Mouse (Mus musculus) embryonic facial prominence, embryonic 11.5 days (tissue): ENCODE results near the gene Pitpnc1. TPM values are rescaled to one million over a fixed set of nuclear protein-coding genes. Genes with fewer than 3 reads are reported as not detected.

Experiments used
- ATAC-seq: fragments of 200-750 bp; cut with Nextera tagmentation; replicated peaks from 2 replicates; pipeline ENCODE4 v1.8.0; 2017; ENCODE audit warnings: low read depth; ENCODE audit not compliant: insufficient number of reproducible peaks, low FRiP score, low TSS enrichment
- DNase-seq: peaks from one replicate; pipeline ENCODE4 v3.0.0-alpha.2; 2015; ENCODE audit warnings: low spot score
- H3K27ac ChIP-seq: fragments of 300-500 bp; sonication (generic); replicated peaks from 2 replicates; pipeline ENCODE4 v1.5.1; 2014; ENCODE audit warnings: mild to moderate bottlenecking, low read depth, low read length, control low read depth
- H3K27me3 ChIP-seq: fragments of 300-500 bp; sonication (generic); 2 replicates; pipeline ENCODE4 v1.6.1; 2014; ENCODE audit warnings: mild to moderate bottlenecking, low read length, moderate library complexity, mixed read lengths; ENCODE audit not compliant: control insufficient read depth, insufficient read depth
- H3K36me3 ChIP-seq: fragments of 300-500 bp; sonication (generic); replicated peaks from 2 replicates; pipeline ENCODE4 v1.6.1; 2014; ENCODE audit warnings: low read depth, mild to moderate bottlenecking, low read length, moderate library complexity, mixed read lengths; ENCODE audit not compliant: control insufficient read depth, insufficient read depth
- H3K4me1 ChIP-seq: fragments of 300-500 bp; sonication (generic); 2 replicates; pipeline ENCODE4 v1.6.1; 2014; ENCODE audit warnings: low read length, mixed read lengths; ENCODE audit not compliant: control insufficient read depth, insufficient read depth
- H3K4me2 ChIP-seq: fragments of 300-500 bp; sonication (generic); 2 replicates; pipeline ENCODE4 v1.6.1; 2014; ENCODE audit warnings: low read depth, mild to moderate bottlenecking, control low read depth, low read length, moderate library complexity
- H3K4me3 ChIP-seq: fragments of 300-500 bp; sonication (generic); 2 replicates; pipeline ENCODE4 v1.5.1; 2014; ENCODE audit warnings: low read depth, low read length, control low read depth
- H3K9ac ChIP-seq: fragments of 300-500 bp; sonication (generic); replicated peaks from 2 replicates; pipeline ENCODE4 v1.6.1; 2014; ENCODE audit warnings: mild to moderate bottlenecking, control low read depth, low read length
- H3K9me3 ChIP-seq: fragments of 300-500 bp; sonication (generic); replicated peaks from 2 replicates; pipeline ENCODE4 v1.6.1; 2016; ENCODE audit warnings: mild to moderate bottlenecking, low read length, inconsistent platforms, mixed read lengths; ENCODE audit not compliant: control insufficient read depth
- WGBS: fragments of 180-500 bp; shearing (Covaris S2); extraction: QIAGEN DNeasy Blood & Tissue Kit; methylation state at CpG from one replicate; pipeline ENCODE4 v1.1.7; 2014; 5-methylcytosine and 5-hydroxymethylcytosine counted together
- polyA plus RNA-seq: library from polyadenylated mRNA; unstranded; fragments of >200 nt; fragmentation: Nextera tagmentation; extraction: Ambion mirVana; gene quantifications from 2 replicates; pipeline ENCODE4 v1.2.1, GENCODE M21; 2014

The Pitpnc1 gene
- polyA plus RNA-seq, 1 experiment from 2014 or later: 45.1 TPM

DNA sequence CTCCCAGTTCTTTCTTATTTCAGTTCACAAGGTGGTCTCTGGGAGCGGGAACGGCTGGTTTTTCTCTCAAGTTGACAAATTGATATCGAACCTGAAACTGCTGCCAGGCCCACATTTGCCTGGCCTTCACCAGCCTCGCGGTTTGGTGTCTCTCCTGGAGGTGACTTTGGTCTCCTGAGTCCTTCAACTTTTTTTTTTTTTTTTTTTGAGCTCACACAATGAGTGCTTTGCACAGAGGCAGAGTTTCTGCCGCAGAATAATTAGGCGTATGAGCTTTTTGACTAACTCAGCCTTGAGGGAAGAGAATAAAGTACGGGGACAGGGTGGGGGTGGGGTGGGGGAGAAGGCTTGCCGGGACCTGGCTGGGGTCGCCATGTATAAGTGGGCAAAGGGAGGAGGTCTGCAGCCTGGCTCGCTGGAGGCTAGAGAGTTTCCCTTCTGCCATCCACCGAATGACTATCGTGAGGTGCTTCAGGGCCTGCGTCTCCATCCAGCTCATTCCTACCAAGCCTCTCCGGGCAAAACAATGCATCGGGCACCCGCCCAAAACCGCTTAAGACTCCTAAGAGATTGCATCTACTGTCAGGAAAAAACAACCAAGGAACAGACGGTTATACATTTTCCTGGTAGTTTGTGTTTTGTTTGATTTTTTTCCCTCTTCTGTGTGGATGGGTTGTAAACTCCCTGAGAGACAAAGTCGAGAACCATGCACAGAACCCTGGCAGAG is 205.4 kb downstream of the Pitpnc1 start:
- Histone ChIP-seq H3K36me3 (no peaks in the 10 kb centered on the region), H3K9ac (no peak overlapping the region), H3K9me3 (0 out of 2 replicates have a peak, but pooled peaks cover 3% of the 10 kb centered on the region), H3K4me3 (no peak overlapping the region), H3K4me2 (no peak overlapping the region), H3K4me1 (no peaks in the 10 kb centered on the region), H3K27me3 (no peaks in the 10 kb centered on the region), H3K27ac (no peak overlapping the region)
- ATAC-seq (no peak), DNase-seq (peak; percentile 27)
- 64% methylated on average over 20 of the region's 20 CpGs for WGBS

DNA sequence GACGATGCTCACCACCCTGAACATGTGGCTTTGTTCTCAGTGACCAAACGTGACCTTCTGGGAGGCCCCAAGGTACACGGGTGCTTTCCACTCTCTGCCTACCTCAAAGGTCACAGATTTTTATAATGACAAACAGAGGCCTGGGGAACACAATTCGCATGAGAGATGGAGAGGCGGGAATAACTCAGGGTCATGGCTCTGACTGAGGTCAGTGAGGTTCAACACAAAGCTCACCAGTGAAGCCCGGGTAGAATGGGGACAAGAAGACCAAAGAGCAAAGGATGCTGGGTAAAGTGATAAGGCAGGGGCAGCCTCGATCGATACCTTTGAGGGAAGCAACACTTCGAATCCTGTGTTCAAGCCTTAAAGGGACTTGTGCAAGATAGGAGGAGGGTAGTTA is 206.7 kb downstream of the Pitpnc1 start:
- H3K27ac ChIP-seq: no peak overlapping the region
- no peaks in the 10 kb centered on the region for H3K27me3 ChIP-seq
- DNase-seq: no peak
- no peak overlapping the region for H3K4me3 ChIP-seq
- 0 out of 2 replicates have a peak, but pooled peaks cover 3% of the 10 kb centered on the region for H3K9me3 ChIP-seq
- 62% methylated on average over 9 of the region's 9 CpGs for WGBS
- H3K4me2 ChIP-seq: no peak overlapping the region
- no peak for ATAC-seq
- no peaks in the 10 kb centered on the region for H3K36me3 ChIP-seq
- H3K9ac ChIP-seq: no peak overlapping the region
- H3K4me1 ChIP-seq: no peaks in the 10 kb centered on the region

- Histone ChIP-seq H3K4me3 (no peak overlapping the region), H3K27me3 (no peaks in the 10 kb centered on the region), H3K36me3 (no peaks in the 10 kb centered on the region), H3K4me2 (no peak overlapping the region), H3K9me3 (no peaks in the 10 kb centered on the region), H3K27ac (no peak overlapping the region), H3K9ac (no peak overlapping the region), H3K4me1 (no peaks in the 10 kb centered on the region)
- ATAC-seq (no peak), DNase-seq (no peak)
- WGBS: 75% methylated on average over 7 of the region's 7 CpGs
These were observed 211.1 kb downstream of the Pitpnc1 start for GRCm38 (mm10) chr11:107259428-107259827.

DNA sequence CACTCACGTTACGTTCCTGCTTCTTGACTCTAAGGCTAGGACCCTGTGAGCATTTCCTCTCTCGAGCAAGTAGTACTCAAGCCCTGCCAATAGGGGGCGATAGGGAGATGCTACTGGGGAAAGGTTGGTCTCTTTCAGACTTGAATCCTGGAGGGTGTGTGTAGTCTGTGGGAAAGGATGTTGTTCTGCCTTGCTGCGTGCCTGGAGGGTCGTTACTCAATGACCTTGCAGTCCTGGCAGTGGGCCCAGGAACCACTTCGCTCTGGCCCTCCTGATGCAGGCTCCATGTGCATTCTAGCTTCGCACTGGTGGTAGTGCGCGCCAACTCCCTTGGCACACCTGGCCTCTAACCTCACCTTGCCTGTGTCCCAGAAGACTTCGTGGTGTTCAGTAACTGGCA is 215.3 kb downstream of the Pitpnc1 start:
- ATAC-seq: no peak

DNA sequence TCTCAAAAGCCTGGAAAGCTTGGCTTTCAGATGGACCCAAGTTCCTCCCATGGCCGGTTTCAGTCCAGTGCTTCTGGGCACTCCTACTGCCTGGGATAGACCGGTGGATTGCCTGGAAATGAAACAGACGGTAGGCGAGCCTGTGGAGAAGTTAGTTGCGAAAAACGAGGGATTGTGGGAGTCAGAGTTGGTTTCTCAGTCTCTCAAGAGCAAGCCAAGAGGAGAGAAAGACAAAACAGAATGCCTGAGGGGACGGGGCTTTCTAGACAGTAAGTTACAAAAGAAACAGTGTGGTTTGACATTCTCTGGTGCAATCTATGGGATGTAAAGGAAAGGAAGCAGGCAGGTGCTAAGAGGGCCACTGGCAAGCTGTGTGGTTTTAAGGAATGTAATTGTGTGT is 216.3 kb downstream of the Pitpnc1 start:
- no peaks in the 10 kb centered on the region for H3K4me1 ChIP-seq
- no peak overlapping the region for H3K27ac ChIP-seq
- no peak overlapping the region for H3K4me2 ChIP-seq
- H3K9me3 ChIP-seq: no peaks in the 10 kb centered on the region
- no peak overlapping the region for H3K4me3 ChIP-seq
- DNase-seq (no peak), ATAC-seq (no peak)
- WGBS: 88% methylated on average over 7 of the region's 7 CpGs
- no peaks in the 10 kb centered on the region for H3K36me3 ChIP-seq
- H3K9ac ChIP-seq: no peak overlapping the region
- no peaks in the 10 kb centered on the region for H3K27me3 ChIP-seq

More for the DNA sequence above, 215.3 kb downstream of the Pitpnc1 start:
- no peak overlapping the region for H3K4me3 ChIP-seq
- 89% methylated on average over 11 of the region's 11 CpGs for WGBS
- H3K36me3 ChIP-seq: no peaks in the 10 kb centered on the region
- no peak overlapping the region for H3K9ac ChIP-seq
- no peaks in the 10 kb centered on the region for H3K9me3 ChIP-seq
- H3K27ac ChIP-seq: no peak overlapping the region
- DNase-seq: no peak
- no peaks in the 10 kb centered on the region for H3K4me1 ChIP-seq
- H3K4me2 ChIP-seq: no peak overlapping the region
- no peaks in the 10 kb centered on the region for H3K27me3 ChIP-seq

GRCm38 (mm10) chr11:107252026-107252425 is 218.5 kb downstream of the Pitpnc1 start:
- Histone ChIP-seq H3K27ac (no peak overlapping the region), H3K9ac (no peak overlapping the region), H3K9me3 (no peaks in the 10 kb centered on the region), H3K4me1 (no peaks in the 10 kb centered on the region), H3K36me3 (no peaks in the 10 kb centered on the region), H3K4me3 (no peak overlapping the region), H3K4me2 (no peak overlapping the region), H3K27me3 (no peaks in the 10 kb centered on the region)
- WGBS: 95% methylated on average over 10 of the region's 10 CpGs
- no peak for ATAC-seq
- DNase-seq: no peak

DNA sequence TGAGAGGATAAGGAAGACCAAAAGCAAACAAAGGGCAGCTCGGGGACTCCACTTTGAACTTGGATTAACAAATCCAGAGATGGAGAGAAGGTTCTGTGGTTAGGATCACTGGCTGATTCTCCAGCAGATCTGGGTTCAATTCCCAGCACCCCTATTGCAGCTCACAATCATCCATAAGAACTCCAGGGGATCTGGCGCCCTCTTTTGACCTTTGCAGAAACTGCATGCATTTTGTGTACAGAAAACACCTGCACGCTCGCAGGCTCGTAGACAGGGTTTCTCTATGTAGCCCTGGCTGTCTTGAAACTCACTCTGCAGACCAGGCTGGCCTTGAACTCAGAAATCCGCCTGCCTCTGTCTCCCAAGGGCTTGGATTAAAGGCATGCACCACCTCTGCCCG is 219.0 kb downstream of the Pitpnc1 start:
- no peak for DNase-seq
- no peak for ATAC-seq

DNA sequence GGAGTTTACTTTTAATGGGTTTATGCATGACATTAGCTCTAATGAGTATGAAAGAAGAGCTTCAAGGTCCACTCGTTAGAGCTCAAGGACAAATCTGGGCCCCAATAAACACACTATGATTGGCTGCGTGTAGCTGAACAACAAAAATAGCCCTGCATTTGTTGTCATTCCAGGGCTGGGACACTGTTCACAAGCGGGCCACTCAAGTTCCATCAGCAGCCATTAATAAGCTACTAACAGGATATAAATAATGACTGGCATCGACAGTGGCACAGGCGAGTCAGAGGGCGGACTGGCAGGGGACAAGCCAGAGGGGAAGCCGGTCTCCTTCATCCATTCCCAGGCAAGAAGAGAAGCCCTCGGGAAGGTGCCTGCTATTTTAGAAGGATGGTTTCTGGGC is 219.6 kb downstream of the Pitpnc1 start:
- H3K4me1 ChIP-seq: no peaks in the 10 kb centered on the region
- H3K27ac ChIP-seq: no peak overlapping the region
- no peaks in the 10 kb centered on the region for H3K9me3 ChIP-seq
- ATAC-seq: no peak
- DNase-seq: no peak
- no peaks in the 10 kb centered on the region for H3K36me3 ChIP-seq
- no peaks in the 10 kb centered on the region for H3K27me3 ChIP-seq
- H3K4me3 ChIP-seq: no peak overlapping the region
- no peak overlapping the region for H3K4me2 ChIP-seq
- 94% methylated on average over 8 of the region's 8 CpGs for WGBS
- H3K9ac ChIP-seq: no peak overlapping the region

More for the DNA sequence above, 219.0 kb downstream of the Pitpnc1 start:
- H3K9me3 ChIP-seq: no peaks in the 10 kb centered on the region
- no peak overlapping the region for H3K4me2 ChIP-seq
- no peak overlapping the region for H3K27ac ChIP-seq
- 86% methylated on average over 7 of the region's 7 CpGs for whole genome bisulfite sequencing
- H3K36me3 ChIP-seq: no peaks in the 10 kb centered on the region
- no peak overlapping the region for H3K9ac ChIP-seq
- no peak overlapping the region for H3K4me3 ChIP-seq
- H3K27me3 ChIP-seq: no peaks in the 10 kb centered on the region
- no peaks in the 10 kb centered on the region for H3K4me1 ChIP-seq
